Mouse (Mus musculus): Measurements from ENCODE around the gene Hpse.
A peak's percentile ranks its signal among the peaks of the same experiment; 100 is the strongest.

Hpse gene

GRCm38 (mm10) chr5:100697398-100697797, 22.1 kb downstream of the Hpse start:
- DNase-seq (ENCODE audit: low read depth, low spot score): no peak

DNA sequence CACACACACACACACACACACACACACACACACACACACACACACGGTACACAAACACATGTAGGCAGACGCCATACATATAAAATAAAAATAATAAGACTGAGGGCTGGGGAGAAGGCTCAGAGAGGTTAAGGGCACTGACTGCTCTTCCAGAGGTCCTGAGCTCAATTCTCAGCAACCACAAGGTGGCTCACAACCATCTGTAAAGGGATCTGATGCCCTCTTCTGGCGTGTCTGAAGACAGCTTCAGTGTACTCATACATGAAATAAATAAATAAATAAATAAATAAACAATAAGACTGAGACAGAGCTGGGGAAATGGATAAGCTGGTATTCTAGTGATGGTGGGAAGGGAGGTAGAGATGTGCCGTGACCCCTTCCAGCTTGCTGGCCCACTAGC, 33.9 kb downstream of the Hpse start:
- no peak for DNase-seq (ENCODE audit: low read depth, low spot score)

DNA sequence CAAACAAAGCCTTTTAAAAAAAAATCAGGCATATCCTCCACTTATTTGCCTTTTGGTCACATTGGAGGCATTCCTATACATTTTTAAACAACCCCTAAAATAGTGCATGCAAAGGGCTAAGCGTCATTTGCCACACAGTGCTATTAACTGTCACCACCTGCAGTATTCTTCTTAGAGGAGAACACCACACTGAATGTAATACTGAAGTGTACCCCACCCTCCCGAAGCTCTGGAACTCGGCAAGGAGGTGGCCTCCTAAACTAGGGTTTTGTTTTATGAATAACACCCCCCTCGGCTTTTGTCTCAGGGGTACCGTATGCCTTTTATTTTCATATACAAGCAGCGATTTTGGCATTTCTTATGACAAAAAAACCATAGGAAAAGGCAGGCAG, 39.0 kb downstream of the Hpse start:
- no peak for DNase-seq (ENCODE audit: low read depth, low spot score)

GRCm38 (mm10) chr5:100679911-100680541, 39.5 kb downstream of the Hpse start:
- DNase-seq (ENCODE audit: low read depth, low spot score): no peak

- peak; percentile 63 for DNase-seq (ENCODE audit: low read depth, low spot score)
These were observed 44.7 kb downstream of the Hpse start, which contains the start of gene Coq2 for GRCm38 (mm10) chr5:100674711-100675376. Coq2 (minus strand) TSS chr5:100675140.

GRCm38 (mm10) chr5:100673745-100674486, 45.6 kb downstream of the Hpse start:
- peak; percentile 78 for DNase-seq (ENCODE audit: low read depth, low spot score)

GRCm38 (mm10) chr5:100672403-100672802, 47.1 kb downstream of the Hpse start:
- no peak for DNase-seq (ENCODE audit: low read depth, low spot score)

- DNase-seq (ENCODE audit: low read depth, low spot score): no peak
These were observed 47.6 kb downstream of the Hpse start for GRCm38 (mm10) chr5:100671897-100672296.

DNA sequence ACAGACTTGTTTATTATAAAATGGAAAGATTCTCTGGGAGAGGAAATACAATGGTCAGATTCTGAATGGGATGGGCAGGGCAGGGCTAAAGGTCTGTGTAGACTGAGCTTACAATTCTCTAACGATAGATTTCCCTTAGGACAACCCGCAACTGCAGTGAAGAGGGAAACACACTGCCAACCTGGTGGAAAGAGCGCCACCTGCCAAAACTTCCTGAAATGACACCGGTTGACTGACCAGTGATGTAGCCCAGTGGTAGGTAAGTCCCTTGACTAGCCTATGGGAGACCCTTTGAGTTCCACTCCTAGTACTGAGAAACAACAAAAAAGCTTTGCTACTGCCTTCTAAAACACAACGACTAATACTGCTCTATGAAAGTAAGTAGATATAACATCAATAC, 48.1 kb downstream of the Hpse start:
- no peak for DNase-seq (ENCODE audit: low read depth, low spot score)

- no peak for DNase-seq (ENCODE audit: low read depth, low spot score)
These were observed 52.6 kb downstream of the Hpse start for GRCm38 (mm10) chr5:100666965-100667364.

DNA sequence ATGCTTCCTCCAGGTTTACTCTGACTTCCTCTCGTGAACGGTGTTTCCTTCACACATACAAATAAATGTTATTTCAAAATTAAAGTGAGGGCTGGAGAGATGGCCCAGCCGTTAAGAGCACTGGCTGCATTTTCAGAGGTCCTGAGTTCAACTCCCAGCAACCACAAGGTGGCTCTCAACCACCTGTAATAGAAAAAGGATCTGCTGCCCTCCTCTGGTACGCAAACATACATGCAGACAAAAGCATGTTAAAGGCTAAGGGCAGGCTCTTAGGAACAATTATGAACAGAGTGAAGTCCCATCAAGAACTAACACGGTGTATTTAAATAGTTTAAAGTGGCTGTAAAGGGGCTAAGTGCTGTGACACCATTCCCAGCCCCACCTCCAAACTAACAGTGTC, 55.7 kb downstream of the Hpse start:
- no peak for DNase-seq (ENCODE audit: low read depth, low spot score)

DNA sequence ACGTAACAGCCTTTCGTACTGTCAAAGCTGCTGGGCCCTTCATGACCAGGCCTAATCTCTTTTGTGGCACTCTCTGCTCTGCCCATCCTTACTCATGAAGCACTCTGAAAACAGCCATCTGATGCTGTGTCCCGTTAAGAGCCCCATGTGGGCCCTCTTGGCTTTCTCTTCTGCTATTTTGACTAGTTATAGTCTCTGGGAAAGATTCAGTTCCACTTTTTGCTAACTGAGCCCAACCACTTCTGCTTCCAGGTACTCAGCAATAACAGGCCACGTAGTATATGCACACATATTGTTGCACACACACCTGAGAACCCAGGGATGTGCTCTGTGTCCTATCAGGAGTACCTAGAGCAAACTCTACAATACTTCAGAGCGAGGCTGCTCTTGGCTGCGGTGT, 56.5 kb downstream of the Hpse start:
- no peak for DNase-seq (ENCODE audit: low read depth, low spot score)

DNA sequence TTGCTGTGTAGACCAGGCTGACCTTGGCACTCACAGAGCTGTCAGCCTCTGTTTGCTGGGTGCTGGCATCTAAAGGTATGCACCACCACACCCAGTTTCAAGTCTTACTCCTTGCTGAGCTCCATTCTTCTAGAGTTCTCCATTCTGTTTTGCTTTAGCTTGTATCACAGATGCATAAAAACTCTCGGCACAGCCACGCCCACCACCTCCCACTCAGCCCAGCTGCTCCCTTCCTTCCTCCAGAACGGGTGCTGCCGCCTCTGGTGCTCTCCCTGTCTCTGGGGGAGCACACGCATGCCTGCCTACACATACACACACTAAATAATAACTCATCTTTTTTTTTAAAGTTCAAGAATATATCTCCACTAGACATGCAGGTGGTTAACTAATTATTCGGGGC, 61.1 kb downstream of the Hpse start:
- DNase-seq (ENCODE audit: low read depth, low spot score): no peak

GRCm38 (mm10) chr5:100656352-100656751, 63.2 kb downstream of the Hpse start:
- no peak for DNase-seq (ENCODE audit: low read depth, low spot score)

DNA sequence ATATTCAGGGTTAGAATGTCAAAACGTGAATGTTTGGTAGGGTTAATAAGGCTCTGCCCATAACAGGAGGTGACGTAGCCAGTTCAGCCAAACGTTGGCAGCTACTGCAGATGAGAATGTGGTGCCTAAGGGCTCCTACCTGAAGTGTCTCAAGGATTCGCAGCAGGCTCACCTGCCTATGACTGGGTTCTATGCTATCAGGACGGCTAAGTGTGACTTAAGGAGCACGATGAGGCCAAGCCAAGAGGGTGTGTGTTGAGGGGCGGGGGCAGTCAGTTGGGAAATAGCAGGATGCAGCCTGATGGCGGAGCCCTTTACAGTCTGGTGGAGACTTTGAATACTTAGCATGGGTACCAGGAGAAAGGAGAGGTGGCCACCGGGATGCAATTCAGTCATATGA, 67.2 kb downstream of the Hpse start:
- no peak for DNase-seq (ENCODE audit: low read depth, low spot score)

DNA sequence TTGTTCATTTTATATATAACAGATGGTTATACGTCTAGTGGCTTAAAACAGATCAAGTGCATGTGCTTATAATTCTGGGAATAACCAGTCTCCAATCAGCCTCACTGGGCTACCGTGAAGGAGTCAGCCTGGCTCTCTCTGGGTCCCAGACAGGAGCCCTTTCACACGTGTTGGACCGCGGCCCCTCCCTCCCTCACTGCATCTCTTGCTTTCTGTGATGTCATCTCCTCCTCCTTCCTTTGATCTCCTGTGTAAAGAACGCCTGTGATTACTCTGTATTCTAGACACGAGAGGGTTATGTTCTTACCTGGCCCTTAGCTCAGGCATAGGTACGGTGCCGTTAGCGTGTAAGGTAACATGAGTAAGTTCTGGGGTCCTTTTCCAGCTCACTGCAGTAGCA, 68.0 kb downstream of the Hpse start:
- no peak for DNase-seq (ENCODE audit: low read depth, low spot score)

- DNase-seq (ENCODE audit: low read depth, low spot score): no peak
These were observed 68.5 kb downstream of the Hpse start for GRCm38 (mm10) chr5:100650969-100651368.

GRCm38 (mm10) chr5:100648546-100648945, 71.0 kb downstream of the Hpse start:
- no peak for DNase-seq (ENCODE audit: low read depth, low spot score)

- no peak for DNase-seq (ENCODE audit: low read depth, low spot score)
These were observed 71.5 kb downstream of the Hpse start for GRCm38 (mm10) chr5:100648046-100648445.

- DNase-seq (ENCODE audit: low read depth, low spot score): no peak
These were observed 73.0 kb downstream of the Hpse start for GRCm38 (mm10) chr5:100646558-100646957.

DNA sequence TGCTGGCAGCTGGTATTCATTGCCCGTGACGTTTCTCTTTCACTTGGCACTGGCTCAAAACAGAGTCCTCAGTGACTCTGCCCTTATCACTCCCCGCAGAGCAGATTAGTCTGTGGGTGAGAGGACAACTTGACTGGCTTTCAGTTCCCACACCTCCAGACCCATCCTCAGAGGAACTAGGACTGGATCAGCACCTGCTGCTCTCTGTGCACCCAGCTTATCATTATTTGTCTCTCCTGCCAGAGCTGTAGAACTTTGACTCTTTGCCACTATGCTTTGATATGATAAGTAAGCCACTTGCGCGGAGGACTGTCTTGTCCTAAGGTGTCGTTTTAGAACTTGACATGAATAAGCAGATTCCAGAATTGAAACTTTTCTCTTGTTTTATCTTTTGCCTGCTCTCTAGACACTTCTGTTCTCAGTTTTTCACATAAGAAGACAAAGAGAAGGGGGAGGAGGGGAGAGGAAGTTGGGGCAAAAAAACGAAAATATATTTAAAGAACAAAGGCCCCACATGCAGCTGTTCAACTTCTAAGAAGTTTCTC, 75.5 kb downstream of the Hpse start:
- no peak for DNase-seq (ENCODE audit: low read depth, low spot score)

- DNase-seq (ENCODE audit: low read depth, low spot score): no peak
These were observed 76.1 kb downstream of the Hpse start for GRCm38 (mm10) chr5:100643253-100643990.

Measured in retina, postnatal 7 days (tissue).